Mouse (Mus musculus) cerebellum, adult 2 months (tissue): ENCODE measurements around the gene Il17c. TPM values are rescaled to one million over a fixed set of nuclear protein-coding genes. Genes with fewer than 3 reads are reported as not detected.
A peak's percentile ranks its signal among the peaks of the same experiment; 100 is the strongest.

Source experiments
- DNase-seq, 2 experiments: peaks; one replicate each; pipeline ENCODE4 v3.0.0; 2021
- H3K27ac ChIP-seq: fragments of 200-500 bp; 2 replicates; pipeline ENCODE4 v1.5.1; 2012; ENCODE audit warnings: low read length, control low read depth, inconsistent platforms; ENCODE audit not compliant: insufficient read depth
- H3K27me3 ChIP-seq: fragments of 200-500 bp; 2 replicates; pipeline ENCODE4 v1.6.1; 2012; ENCODE audit warnings: inconsistent platforms, mild to moderate bottlenecking, low read length, moderate library complexity; ENCODE audit not compliant: control insufficient read depth, insufficient read depth
- H3K4me1 ChIP-seq: fragments of 200-500 bp; 2 replicates; pipeline ENCODE4 v1.6.1; 2011; ENCODE audit warnings: low read length; ENCODE audit not compliant: control insufficient read depth, insufficient read depth
- H3K4me3 ChIP-seq: fragments of 200-500 bp; replicated peaks from 2 replicates; pipeline ENCODE3; 2011; ENCODE audit warnings: mild to moderate bottlenecking, low read depth, low read length, control low read depth; ENCODE audit not compliant: insufficient read depth
- CTCF ChIP-seq: fragments of 200-500 bp; IDR thresholded peaks from 2 replicates; pipeline ENCODE4 v1.5.1; 2011; ENCODE audit warnings: low read depth, mild to moderate bottlenecking, control low read depth, low read length, moderate library complexity, borderline replicate concordance; ENCODE audit not compliant: insufficient read depth
- POLR2A ChIP-seq: fragments of 200-500 bp; IDR thresholded peaks from 2 replicates; pipeline ENCODE4 v1.6.1; 2011; ENCODE audit warnings: low read length, control low read depth, borderline replicate concordance; ENCODE audit not compliant: insufficient read depth
- WGBS: fragments of 180-500 bp; shearing (Covaris S2); methylation state at CpG from one replicate; pipeline ENCODE4 v1.1.7; 2018; 5-methylcytosine and 5-hydroxymethylcytosine counted together
- polyA plus RNA-seq: library from polyadenylated mRNA; depleted of rRNA; stranded (reverse); fragments of >200 nt; gene quantifications from 2 replicates; pipeline ENCODE4 v1.2.3, GENCODE M21; 2012

Il17c gene
- polyA plus RNA-seq, 1 experiment, result 0.49 TPM

DNA sequence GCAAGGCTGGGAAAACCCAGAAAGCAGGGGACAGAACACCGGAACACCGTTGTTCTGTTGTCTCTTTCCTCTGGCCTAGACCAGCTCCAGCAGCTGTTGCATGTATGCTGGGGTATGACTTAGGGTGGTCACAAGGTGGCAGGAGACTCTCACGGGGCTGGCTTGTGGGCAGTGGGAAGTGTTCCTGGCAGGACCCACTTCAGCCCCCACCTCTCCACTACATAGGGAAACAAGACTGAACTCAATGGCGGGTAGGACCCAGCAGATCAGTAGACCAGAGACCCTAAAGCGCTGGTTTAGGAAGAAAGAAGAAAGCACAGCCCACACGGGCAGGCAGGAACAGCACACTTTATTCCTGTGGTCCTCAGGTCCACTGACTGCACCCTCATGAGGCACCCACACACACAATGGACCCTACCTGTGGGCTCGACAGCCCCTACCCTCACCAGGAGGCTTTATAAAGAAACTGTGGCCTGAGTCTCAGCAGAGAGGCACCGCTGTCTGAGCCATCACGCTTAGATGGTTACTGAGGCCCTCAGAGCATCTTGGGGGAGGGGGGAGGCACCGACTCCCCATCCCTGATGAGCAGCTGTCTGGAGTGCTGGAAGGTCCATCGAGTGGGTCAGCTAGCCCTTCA lies 11.6 kb downstream of the Il17c start:
- 67% methylated on average over 11 of the region's 11 CpGs for WGBS
- Histone ChIP-seq H3K4me3 (no peak overlapping the region), H3K27me3 (no peaks in the 10 kb centered on the region), H3K27ac (no peak overlapping the region), H3K4me1 (peaks cover 3% of the 10 kb centered on the region)
- no peak for DNase-seq
- no peak for TF ChIP-seq POLR2A
- no peak for TF ChIP-seq CTCF

DNA sequence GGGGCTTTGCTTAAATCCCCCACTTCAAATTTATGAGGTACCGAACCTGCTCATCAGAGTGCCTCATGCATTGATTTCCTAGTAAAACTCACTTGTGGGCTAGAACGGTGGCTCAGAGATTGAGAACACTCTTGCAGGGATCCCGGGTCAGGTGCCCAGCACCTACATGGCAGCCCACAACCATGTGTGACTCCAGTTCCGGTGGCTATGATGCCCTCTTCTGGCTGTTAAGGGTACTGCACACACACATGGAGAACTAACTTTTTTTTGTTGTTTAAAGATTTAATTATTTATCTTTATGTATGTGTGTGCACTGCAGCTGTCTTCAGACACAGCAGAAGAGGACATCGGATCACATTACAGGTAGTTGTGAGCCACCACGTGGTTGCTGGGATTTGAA lies 13.6 kb downstream of the Il17c start:
- TF ChIP-seq POLR2A, result no peak
- peak; percentile 39; the same call in 1 of the 2 replicates for TF ChIP-seq CTCF
- no peak overlapping the region for H3K27ac ChIP-seq
- H3K4me1 ChIP-seq, result peaks cover 23% of the 10 kb centered on the region
- 96% methylated on average over 6 of the region's 6 CpGs for WGBS
- no peak overlapping the region for H3K4me3 ChIP-seq
- no peaks in the 10 kb centered on the region for H3K27me3 ChIP-seq
- DNase-seq, result no peak

DNA sequence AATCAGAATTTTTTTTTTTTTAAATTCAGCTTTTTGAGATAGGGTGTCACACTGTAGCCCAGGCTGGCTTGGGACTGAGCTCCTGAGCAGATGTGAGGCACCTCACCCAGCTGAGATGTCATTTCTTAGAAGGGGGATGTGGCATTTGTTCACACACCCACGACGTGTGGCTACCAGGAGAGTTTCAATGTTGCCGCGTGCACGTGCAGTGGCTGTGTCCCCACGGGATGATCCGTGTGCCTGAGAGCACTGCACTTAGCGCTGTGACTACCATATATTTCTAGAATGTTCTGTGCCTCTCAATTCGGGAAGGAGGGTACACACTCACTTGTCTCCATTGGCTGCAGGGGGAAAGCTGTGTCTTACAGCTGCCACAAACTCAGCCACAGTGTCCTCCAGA lies 14.3 kb downstream of the Il17c start:
- no peak overlapping the region for H3K27ac ChIP-seq
- DNase-seq, result no peak
- no peak overlapping the region for H3K4me3 ChIP-seq
- WGBS, result 92% methylated on average over 9 of the region's 9 CpGs
- peaks cover 27% of the 10 kb centered on the region for H3K4me1 ChIP-seq
- TF ChIP-seq CTCF, result no peak
- no peak for TF ChIP-seq POLR2A
- H3K27me3 ChIP-seq, result no peaks in the 10 kb centered on the region

DNA sequence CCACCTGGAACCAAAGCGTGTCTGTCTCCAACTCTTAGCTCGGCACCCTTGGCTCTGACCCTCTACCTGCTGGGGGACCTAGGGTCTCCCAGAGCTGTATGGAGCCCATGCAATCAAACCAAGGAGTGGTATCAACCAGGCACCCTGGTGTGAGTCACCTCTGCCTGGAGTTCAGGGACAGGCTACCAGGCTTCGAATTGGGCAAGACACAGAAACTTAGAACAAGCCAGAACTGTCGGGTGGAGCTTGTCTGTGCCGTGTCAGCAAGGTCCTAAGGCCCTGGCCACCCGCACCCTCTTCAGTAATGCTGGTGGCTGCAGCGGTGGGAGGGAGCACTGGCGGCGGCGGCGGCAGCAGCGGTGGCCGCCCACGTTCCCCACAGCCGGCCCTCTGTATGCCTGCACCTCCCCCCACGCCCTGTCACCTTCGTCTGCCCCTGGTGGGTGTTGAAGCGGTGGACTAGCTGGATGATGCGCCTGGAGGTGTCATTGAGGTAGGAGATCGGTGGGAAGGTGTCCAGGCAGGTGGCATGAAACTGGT lies 14.8 kb downstream of the Il17c start:
- 91% methylated on average over 20 of the region's 20 CpGs for WGBS
- Histone ChIP-seq H3K4me1 (peaks cover 30% of the 10 kb centered on the region), H3K4me3 (no peak overlapping the region), H3K27ac (no peak overlapping the region), H3K27me3 (no peaks in the 10 kb centered on the region)
- no peak for DNase-seq
- TF ChIP-seq CTCF, result no peak
- no peak for TF ChIP-seq POLR2A

DNA sequence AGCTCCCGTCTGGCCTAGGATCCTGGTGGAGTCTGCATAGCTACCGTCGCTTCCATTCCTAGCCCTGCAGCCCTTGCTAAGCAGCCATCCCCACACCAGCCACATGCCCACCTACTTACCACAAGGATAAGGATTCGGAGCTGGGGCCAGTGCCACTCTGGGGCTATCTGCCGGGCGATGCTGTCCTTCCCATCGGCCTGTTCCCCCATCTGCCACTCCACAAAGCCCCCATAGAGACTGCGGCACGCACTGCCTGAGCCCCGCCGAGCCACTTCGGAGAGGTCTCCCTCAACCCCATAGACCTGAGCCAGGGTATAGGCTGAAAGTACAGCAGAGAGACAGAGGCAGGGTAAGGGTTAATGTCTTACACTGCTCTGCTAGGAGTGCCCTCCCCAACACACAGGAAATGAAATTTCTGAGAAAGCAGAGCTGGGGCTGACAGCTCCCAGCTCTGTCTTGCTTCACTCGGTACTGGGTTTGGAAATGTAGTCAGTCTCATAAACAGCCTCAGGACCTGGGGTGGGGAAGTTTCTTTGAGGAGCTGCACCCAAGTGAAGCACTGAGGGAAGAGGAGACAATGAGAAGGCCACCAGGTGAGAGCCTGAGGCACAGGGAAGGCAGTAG lies 16.0 kb downstream of the Il17c start:
- H3K27ac ChIP-seq, result no peak overlapping the region
- H3K4me1 ChIP-seq, result peaks cover 30% of the 10 kb centered on the region
- 88% methylated on average over 13 of the region's 13 CpGs for WGBS
- no peak for TF ChIP-seq POLR2A
- no peak for TF ChIP-seq CTCF
- H3K27me3 ChIP-seq, result no peaks in the 10 kb centered on the region
- H3K4me3 ChIP-seq, result no peak overlapping the region
- DNase-seq, result no peak

DNA sequence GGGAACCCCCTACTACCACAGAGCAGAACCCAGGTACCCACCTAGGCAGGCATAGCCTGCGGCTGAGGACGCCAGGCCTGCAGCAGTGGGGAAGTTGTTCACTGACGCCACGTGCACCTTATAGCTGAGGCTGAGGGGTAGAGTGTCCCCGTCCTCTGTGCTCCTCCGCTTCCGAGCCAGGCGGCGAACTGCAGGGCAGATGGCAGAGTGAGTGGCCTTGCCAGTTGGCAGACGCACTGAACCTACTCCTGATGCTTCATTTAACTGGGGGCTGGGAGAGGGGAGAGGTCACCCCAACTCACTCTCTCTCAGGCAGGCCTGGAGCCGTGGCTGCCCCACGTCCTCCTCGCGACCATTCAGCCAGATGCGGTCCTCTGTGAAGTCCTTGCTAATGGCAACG lies 17.5 kb downstream of the Il17c start:
- 19% methylated on average over 16 of the region's 16 CpGs for WGBS
- H3K4me1 ChIP-seq, result peaks cover 30% of the 10 kb centered on the region
- TF ChIP-seq CTCF (no peak), POLR2A (no peak)
- peak; percentile 83 to 85 for DNase-seq
- peak overlapping the region; percentile 26 for H3K27ac ChIP-seq
- H3K27me3 ChIP-seq, result no peaks in the 10 kb centered on the region
- H3K4me3 ChIP-seq, result no peak overlapping the region

DNA sequence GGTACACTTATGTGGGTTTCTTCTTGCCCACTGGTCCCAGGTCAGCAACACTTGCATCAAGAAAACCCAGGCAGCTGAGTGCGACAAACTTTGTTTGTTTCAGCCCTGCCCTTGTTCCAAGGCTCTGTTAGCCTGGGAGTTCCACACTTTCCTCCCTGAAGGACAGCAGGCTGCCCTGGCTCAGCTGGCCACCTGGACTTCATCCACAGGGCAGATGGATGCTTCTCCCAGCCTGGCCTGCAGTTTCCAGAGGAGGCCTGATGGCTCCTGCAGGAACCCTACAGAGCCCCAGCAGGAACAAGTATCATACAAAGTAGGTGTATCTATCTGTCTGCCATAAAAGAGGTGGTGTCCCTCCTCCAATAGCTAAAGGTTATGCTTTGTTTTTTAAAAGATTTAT lies 19.5 kb downstream of the Il17c start:
- 65% methylated on average over 1 of the region's 1 CpGs for WGBS
- no peak overlapping the region for H3K4me3 ChIP-seq
- TF ChIP-seq CTCF (no peak), POLR2A (no peak)
- no peak overlapping the region for H3K27ac ChIP-seq
- DNase-seq, result peak in 1 of 2 experiments; percentile 44
- H3K27me3 ChIP-seq, result no peaks in the 10 kb centered on the region
- peaks cover 30% of the 10 kb centered on the region for H3K4me1 ChIP-seq

DNA sequence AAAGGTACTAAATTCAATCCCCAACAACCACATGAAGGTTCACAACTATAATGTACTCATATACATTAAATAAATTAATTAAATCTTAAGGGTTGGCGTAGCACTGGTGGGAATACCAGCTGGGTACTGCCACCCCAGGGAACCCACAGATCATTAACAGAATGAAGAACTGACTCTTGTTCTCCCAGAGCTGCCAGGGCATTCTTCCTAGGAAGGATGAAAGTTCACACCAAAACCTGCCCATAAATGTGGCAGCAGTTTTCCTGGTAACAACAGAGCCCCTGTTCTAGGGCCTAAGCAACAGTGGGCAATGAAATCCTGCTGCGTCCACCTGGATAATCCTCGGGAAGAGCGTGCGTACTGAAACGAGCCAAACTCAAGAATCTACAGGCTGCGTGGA lies 20.5 kb downstream of the Il17c start:
- TF ChIP-seq CTCF (no peak), POLR2A (no peak)
- Histone ChIP-seq H3K27me3 (no peaks in the 10 kb centered on the region), H3K27ac (no peak overlapping the region), H3K4me3 (peak overlapping the region; percentile 91), H3K4me1 (peaks cover 30% of the 10 kb centered on the region)
- 6% methylated on average over 7 of the region's 7 CpGs for WGBS
- no peak for DNase-seq
